Mouse (Mus musculus) cerebellum, adult 2 months (tissue): ENCODE data around the gene Wipf1. TPM values are rescaled to one million over a fixed set of nuclear protein-coding genes. Genes with fewer than 3 reads are reported as not detected.
A peak's percentile ranks its signal among the peaks of the same experiment; 100 is the strongest.

Experiments used
- DNase-seq, 2 experiments: peaks; one replicate each; pipeline ENCODE4 v3.0.0; 2021
- H3K27ac ChIP-seq: fragments of 200-500 bp; 2 replicates; pipeline ENCODE4 v1.5.1; 2012; ENCODE audit warnings: low read length, control low read depth, inconsistent platforms; ENCODE audit not compliant: insufficient read depth
- H3K27me3 ChIP-seq: fragments of 200-500 bp; 2 replicates; pipeline ENCODE4 v1.6.1; 2012; ENCODE audit warnings: inconsistent platforms, mild to moderate bottlenecking, low read length, moderate library complexity; ENCODE audit not compliant: control insufficient read depth, insufficient read depth
- H3K4me1 ChIP-seq: fragments of 200-500 bp; 2 replicates; pipeline ENCODE4 v1.6.1; 2011; ENCODE audit warnings: low read length; ENCODE audit not compliant: control insufficient read depth, insufficient read depth
- H3K4me3 ChIP-seq: fragments of 200-500 bp; replicated peaks from 2 replicates; pipeline ENCODE3; 2011; ENCODE audit warnings: mild to moderate bottlenecking, low read depth, low read length, control low read depth; ENCODE audit not compliant: insufficient read depth
- CTCF ChIP-seq: fragments of 200-500 bp; IDR thresholded peaks from 2 replicates; pipeline ENCODE4 v1.5.1; 2011; ENCODE audit warnings: low read depth, mild to moderate bottlenecking, control low read depth, low read length, moderate library complexity, borderline replicate concordance; ENCODE audit not compliant: insufficient read depth
- POLR2A ChIP-seq: fragments of 200-500 bp; IDR thresholded peaks from 2 replicates; pipeline ENCODE4 v1.6.1; 2011; ENCODE audit warnings: low read length, control low read depth, borderline replicate concordance; ENCODE audit not compliant: insufficient read depth
- WGBS: fragments of 180-500 bp; shearing (Covaris S2); methylation state at CpG from one replicate; pipeline ENCODE4 v1.1.7; 2018; 5-methylcytosine and 5-hydroxymethylcytosine counted together
- polyA plus RNA-seq: library from polyadenylated mRNA; depleted of rRNA; stranded (reverse); fragments of >200 nt; gene quantifications from 2 replicates; pipeline ENCODE4 v1.2.3, GENCODE M21; 2012

Wipf1 gene
- polyA plus RNA-seq, 1 experiment, result 7.2 TPM

- 81% methylated on average over 3 of the region's 3 CpGs for WGBS
- Histone ChIP-seq H3K4me3 (no peak overlapping the region), H3K27ac (no peak overlapping the region), H3K27me3 (no peaks in the 10 kb centered on the region), H3K4me1 (no peaks in the 10 kb centered on the region)
- DNase-seq, result no peak
- TF ChIP-seq POLR2A (no peak), CTCF (no peak)
Observed at GRCm38 (mm10) chr2:73554389-73554788, 24.9 kb upstream of the Wipf1 start.

GRCm38 (mm10) chr2:73552926-73553325 is 23.4 kb upstream of the Wipf1 start:
- H3K27ac ChIP-seq, result no peak overlapping the region
- H3K4me1 ChIP-seq, result no peaks in the 10 kb centered on the region
- DNase-seq, result no peak
- TF ChIP-seq CTCF (no peak), POLR2A (no peak)
- no peak overlapping the region for H3K4me3 ChIP-seq
- 68% methylated on average over 3 of the region's 3 CpGs for WGBS
- no peaks in the 10 kb centered on the region for H3K27me3 ChIP-seq

GRCm38 (mm10) chr2:73550725-73551124 is 21.2 kb upstream of the Wipf1 start:
- TF ChIP-seq CTCF (peak; percentile 21; the same call in 1 of the 2 replicates), POLR2A (no peak)
- DNase-seq, result no peak
- Histone ChIP-seq H3K27me3 (no peaks in the 10 kb centered on the region), H3K27ac (no peak overlapping the region), H3K4me1 (no peaks in the 10 kb centered on the region), H3K4me3 (no peak overlapping the region)
- WGBS, result 19% methylated on average over 6 of the region's 6 CpGs

GRCm38 (mm10) chr2:73548542-73548941 is 19.0 kb upstream of the Wipf1 start:
- no peak for TF ChIP-seq CTCF
- TF ChIP-seq POLR2A, result no peak
- no peak overlapping the region for H3K27ac ChIP-seq
- no peaks in the 10 kb centered on the region for H3K27me3 ChIP-seq
- H3K4me1 ChIP-seq, result no peaks in the 10 kb centered on the region
- WGBS, result 70% methylated on average over 2 of the region's 2 CpGs
- DNase-seq, result no peak
- H3K4me3 ChIP-seq, result no peak overlapping the region

- H3K27me3 ChIP-seq, result no peaks in the 10 kb centered on the region
- H3K4me1 ChIP-seq, result no peaks in the 10 kb centered on the region
- 94% methylated on average over 4 of the region's 4 CpGs for WGBS
- H3K4me3 ChIP-seq, result no peak overlapping the region
- TF ChIP-seq POLR2A (no peak), CTCF (no peak)
- H3K27ac ChIP-seq, result no peak overlapping the region
- no peak for DNase-seq
Observed at GRCm38 (mm10) chr2:73547256-73547655, 17.7 kb upstream of the Wipf1 start.

- WGBS, result 72% methylated on average over 2 of the region's 2 CpGs
- H3K4me3 ChIP-seq, result no peak overlapping the region
- TF ChIP-seq CTCF (no peak), POLR2A (no peak)
- no peaks in the 10 kb centered on the region for H3K27me3 ChIP-seq
- no peaks in the 10 kb centered on the region for H3K4me1 ChIP-seq
- no peak overlapping the region for H3K27ac ChIP-seq
- DNase-seq, result no peak
Observed at GRCm38 (mm10) chr2:73545556-73545955, 16.0 kb upstream of the Wipf1 start.

- WGBS, result 46% methylated on average over 16 of the region's 16 CpGs
- Histone ChIP-seq H3K4me3 (no peak overlapping the region), H3K27ac (no peak overlapping the region), H3K27me3 (no peaks in the 10 kb centered on the region), H3K4me1 (no peaks in the 10 kb centered on the region)
- TF ChIP-seq CTCF (no peak), POLR2A (no peak)
- no peak for DNase-seq
Observed at GRCm38 (mm10) chr2:73540450-73541162, 11.1 kb upstream of the Wipf1 start.

- no peak for TF ChIP-seq POLR2A
- TF ChIP-seq CTCF, result no peak
- H3K4me3 ChIP-seq, result no peak overlapping the region
- no peak for DNase-seq
- H3K27ac ChIP-seq, result no peak overlapping the region
- no peaks in the 10 kb centered on the region for H3K4me1 ChIP-seq
- no peaks in the 10 kb centered on the region for H3K27me3 ChIP-seq
- 29% methylated on average over 1 of the region's 1 CpGs for WGBS
Observed at GRCm38 (mm10) chr2:73539697-73540096, 10.2 kb upstream of the Wipf1 start.

GRCm38 (mm10) chr2:73539141-73539540 is 9.6 kb upstream of the Wipf1 start:
- Histone ChIP-seq H3K27ac (no peak overlapping the region), H3K4me1 (no peaks in the 10 kb centered on the region), H3K27me3 (no peaks in the 10 kb centered on the region), H3K4me3 (no peak overlapping the region)
- TF ChIP-seq POLR2A (no peak), CTCF (no peak)
- DNase-seq, result no peak
- WGBS, result 77% methylated on average over 3 of the region's 3 CpGs
